Mouse (Mus musculus) ovary, postnatal 36 days (tissue): ENCODE data around the gene Wee2.

ENCODE experiments used
- DNase-seq: peaks from one replicate; pipeline ENCODE4 v3.0.0; 2022; ENCODE audit warnings: low spot score, mixed read lengths

Gene Wee2

DNA sequence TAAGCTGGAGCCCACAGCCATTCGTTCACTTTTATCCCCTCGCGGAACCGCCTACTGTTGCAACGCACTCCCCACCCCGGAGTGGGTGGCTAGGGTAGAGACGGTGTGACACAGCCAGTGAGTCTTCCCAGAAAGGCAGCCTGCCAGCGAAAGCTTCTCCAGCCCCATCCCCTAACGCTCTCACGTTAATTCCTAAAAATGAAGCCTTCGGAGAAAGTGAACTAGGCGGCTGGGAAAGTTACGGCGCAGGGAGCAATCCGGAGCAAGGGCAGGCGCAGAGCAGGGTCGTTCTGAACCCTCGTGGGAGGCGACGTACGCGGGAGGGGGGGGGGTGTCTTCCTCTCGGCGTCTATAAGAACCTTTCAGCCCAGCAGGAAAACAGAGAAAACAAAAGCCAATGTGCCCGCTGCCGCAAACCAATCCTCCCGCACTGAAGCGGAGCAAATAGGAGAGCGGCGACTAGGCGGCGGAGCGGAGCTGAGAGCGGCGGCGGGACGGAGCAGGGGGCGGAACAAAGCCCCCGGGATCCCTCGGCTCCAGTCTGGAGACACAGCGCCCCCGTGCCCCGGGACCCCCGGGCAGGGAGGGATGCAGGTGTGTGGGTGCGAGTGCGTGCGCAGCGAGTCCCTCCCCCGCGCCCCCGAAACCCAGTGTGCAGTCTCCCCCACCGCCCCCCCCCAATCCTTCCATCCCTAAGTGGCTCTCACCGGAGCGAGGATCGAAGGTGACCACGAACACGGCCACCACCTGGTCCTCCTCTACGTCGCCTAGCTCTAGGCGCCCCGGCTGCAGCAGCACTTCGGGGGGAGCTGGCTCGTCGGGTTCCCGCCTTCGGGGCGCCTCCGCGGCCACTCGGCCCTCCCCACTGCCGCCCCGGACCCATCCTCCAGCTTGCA is 3.5 kb upstream of the Wee2 start:
- peak; percentile 34 for DNase-seq

DNA sequence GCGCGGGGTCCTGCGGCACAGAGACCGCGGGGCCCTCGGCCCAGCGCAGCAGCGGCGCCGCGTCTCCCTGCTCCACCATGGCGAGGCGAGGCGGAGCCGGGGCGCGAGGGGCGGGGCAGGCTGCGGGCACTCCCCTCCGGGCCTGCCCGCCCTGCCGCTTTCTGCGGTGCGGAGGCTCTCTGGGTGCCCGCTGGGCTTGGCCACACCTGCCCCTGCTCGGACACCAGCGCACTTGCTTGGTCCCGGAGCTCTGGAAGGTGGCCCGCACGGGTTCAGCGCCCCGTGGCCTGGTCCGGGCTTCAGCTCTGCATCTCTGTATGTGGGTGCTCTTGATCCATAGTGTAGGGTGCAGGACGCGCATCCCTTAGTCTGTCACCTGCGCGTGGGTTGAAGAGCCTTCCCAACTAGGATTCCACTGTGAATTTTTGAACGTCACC is 2.8 kb upstream of the Wee2 start, which contains the start of gene E330009J07Rik:
Gene E330009J07Rik, minus strand, starts transcription at position 89 of the 437 bp plus-strand sequence.
- peak; percentile 84 for DNase-seq

DNA sequence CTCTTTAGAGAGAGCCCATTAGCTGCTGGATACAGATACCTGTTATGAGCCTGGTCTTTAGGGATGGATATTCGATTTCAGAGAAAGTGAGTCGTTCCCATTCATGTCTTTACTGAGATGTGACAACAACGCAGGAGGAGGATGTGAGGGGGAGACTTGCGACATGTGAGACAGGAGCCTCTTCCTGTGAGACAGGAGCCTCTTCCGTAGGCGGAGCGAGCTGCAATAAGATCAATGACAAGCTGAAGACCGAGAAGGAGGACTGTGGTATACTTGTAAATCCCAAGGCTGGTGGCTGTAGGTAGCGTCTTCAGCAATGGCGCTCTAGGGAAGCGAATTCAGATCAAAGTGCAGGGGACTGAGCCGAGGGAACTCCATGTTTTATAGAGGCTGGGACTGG is 843 bp downstream of the Wee2 start:
- no peak for DNase-seq

DNA sequence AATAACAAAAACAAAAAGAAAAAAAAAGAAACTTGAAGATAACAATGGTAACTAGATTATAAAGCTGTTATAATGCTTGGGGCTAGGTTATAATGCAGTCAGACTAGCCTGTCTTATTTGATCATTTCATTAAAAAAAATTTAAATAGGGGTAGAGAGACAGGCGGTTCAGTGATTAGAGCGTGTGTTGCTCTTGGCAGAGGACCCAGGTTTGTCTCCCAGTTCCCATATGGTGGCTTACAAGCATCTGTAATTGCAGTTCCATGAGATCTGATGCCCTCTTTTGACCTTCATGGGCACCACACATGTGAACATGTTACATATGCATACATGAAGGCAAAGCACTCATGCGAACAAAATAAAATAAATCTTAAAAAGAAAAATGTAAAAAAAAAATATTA is 2.4 kb downstream of the Wee2 start:
- DNase-seq, result no peak

DNA sequence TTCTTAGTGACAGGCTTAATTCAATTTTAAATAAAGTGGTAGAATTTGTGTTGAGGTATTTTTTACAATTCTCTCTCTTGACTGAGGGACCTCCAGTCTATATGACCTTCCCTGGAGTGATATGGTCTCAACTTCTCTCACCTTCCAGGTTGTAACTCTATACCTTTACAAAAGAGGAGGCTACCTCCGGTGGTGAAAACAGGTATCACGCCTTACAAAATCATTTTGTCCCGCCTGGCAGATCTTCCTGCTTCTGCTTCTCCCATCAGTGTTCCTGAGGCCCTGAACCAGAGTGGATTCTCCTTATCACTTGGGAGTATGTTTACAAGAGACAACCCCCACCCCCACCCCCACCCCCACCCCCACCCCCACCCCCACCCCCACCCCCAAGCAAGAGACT is 2.9 kb downstream of the Wee2 start:
- DNase-seq, result no peak

DNA sequence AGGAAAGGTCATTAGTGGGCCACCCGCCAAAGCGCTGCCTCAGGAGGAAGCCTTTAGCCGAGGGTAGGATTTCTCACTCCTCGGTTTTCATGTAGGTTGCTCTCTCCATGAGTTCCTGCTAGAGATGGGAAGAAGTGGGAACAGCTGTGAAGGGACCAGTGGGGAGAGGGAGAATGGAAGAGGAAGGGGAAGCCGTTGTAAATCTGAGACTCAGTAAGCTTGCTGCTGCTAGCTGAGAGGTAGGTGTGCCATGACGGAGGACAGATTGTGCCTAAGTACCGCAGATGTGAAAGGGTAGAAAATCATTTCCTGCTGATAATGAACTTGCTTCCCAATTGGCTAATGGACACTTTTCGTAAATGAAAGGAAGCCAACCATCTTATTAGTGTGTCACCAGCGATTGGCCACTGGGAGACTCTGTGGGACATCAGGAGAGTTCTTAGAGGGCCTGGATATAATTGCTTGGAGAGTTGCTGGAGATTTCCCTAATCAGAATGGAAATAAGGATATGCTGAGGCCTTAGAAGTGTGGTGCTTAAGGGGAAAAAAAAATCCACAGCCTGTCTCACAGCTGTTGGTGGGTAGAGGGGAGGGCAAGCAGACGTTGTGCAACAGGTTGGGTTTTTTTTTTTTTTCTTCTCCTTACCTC is 4.5 kb downstream of the Wee2 start:
- no peak for DNase-seq

DNA sequence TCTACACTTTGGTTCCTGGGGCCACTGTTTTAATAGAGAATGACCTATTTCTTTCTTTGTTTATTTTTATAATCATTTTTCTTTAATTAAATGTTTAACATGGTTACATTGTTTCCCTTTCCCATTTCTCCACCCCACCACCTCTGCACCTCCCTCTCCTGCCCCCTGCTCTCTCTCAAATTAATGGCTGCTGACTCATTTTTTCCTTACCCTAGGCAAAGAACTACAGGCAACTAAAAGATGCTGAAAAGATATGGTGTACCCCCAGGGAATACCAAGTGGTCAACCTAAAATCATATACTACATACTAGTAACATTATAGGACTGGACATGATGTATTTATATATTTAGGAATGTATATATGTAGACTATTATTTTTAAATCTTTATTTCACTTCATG is 9.7 kb downstream of the Wee2 start:
- no peak for DNase-seq

DNA sequence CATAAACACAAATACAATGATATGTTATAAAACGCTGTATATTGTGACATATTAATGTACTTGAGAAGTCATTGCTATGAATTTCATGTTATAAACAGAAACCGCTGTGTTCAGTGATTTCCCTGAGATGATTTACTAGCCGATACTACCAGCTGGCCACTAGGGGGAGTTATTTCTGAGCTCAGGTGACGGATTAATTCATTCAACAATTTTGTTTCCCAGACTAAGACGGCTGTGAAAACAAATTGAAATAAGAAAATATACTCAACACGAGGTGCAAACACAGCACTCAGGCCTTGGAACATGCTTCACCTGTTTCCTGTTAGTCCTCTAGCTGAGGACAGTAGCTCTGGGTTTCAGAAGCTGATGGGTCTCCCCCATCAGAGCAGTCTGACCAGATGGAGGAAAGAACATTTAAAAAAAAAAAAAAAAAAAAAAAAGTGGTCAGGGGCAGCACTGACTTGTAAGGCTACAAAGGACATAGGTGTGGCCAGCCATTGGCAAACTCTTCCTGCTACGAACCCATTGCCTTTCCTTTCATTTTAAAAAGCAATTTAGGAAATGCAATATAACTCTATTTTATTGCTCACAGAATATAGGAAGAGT is 15.7 kb downstream of the Wee2 start:
- no peak for DNase-seq

DNA sequence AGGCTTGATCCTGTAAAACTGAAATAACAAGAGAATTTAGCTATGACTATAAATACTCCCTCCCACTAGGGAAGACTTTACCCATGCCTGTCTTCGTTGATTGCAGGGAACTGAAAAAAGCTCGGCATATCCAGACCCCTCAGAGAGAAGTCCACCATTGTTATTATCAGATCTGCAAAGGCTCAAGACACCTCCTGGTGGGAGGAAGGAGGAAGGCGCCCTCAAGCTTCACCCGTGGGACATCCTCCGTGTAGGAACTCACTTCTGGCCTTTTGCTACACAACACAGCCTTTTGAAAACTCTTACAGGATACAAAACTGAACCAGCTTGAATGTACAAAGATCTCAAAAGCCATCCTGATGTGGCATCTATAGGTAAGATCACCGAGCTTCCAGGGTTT is 26.8 kb downstream of the Wee2 start:
- DNase-seq, result no peak

DNA sequence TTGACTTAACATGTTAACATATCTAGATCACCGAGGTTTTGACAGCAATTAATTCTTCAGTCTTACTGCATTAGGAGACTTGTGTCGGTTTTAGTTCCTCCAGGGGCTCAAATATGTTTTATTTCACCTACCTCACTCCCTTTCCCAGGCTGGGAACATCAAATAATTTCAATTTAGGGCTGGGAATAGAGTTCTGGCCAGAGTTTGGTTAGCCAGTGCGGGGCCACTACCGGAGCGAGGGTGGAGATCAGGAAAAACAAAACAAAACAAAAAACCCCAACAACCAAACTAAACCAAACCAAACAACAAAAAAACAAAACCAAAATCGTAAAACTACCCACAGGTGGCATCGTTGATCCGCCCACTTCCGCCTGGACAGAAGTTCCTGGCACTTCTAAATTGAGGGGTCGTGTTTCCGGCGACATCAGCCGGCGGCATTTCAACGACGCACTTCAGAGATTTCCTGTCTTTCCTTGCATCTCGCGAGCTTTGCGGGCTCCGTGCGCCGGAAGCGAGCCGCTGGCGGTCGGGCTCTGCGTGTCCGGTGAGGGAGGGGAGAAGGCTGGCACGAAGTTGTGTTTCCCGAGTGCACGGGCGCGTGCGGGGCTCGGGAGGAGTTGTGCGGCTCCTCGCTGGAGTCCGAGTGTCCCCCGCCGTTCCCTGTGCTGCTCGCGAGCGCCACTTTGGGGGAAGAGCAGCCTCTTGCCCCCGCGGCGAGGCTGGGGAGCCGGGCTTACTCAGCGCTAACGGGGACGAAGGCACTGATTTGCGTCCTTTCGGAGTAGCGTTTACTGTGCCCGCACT is 32.2 kb downstream of the Wee2 start, which contains the start of gene Ssbp1:
Gene Ssbp1, plus strand, starts transcription at position 437 of the 804 bp plus-strand sequence.
- peak; percentile 88 for DNase-seq

DNA sequence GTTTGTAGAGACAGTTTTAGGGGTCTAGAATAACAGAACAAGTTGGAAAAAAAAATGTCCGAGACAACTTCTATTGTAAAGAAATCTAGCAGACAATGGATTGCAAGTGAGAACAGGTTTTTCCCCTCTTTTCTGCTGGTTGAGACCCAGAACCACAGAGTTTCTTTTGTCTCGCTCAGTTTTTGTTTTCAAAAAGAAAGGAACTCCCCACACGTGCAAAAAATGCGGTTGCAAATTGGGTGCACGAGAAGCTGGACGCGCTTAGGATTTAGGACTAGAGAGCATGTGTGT is 32.8 kb downstream of the Wee2 start:
- DNase-seq, result no peak

DNA sequence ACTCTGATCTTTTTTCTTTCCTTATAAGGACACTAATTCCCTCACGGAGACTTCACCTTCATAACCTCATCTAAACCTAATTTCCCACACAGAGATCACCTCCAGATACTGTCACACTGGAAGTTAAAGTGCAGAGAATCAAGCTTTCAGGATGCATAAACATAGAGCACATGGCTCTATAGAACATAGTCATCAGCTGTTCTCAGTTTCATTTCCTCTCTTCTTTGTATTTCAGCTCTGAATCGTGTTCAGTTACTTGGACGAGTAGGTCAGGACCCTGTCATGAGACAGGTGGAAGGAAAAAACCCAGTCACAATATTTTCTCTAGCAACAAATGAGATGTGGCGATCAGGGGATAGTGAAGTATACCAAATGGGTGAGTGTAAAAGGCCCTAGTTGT is 37.2 kb downstream of the Wee2 start:
- no peak for DNase-seq

DNA sequence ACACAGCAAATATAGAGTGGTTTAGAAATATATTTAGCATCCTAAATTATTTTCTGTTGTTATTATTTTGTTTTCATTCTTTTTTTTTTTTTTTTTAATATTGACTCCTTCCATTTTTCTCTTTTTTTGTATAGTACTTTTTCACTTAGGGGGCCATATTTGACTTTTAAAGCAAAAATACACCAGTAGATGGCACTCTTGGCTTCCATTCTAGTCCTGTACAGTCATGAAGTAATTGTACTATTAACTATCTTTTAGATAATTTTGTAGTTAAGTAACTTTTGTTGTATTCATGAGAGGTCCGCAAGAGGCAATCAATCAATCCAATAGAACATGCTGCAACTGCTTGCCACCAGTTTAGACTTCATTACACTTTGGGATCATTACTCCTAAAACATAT is 40.8 kb downstream of the Wee2 start:
- DNase-seq, result no peak

DNA sequence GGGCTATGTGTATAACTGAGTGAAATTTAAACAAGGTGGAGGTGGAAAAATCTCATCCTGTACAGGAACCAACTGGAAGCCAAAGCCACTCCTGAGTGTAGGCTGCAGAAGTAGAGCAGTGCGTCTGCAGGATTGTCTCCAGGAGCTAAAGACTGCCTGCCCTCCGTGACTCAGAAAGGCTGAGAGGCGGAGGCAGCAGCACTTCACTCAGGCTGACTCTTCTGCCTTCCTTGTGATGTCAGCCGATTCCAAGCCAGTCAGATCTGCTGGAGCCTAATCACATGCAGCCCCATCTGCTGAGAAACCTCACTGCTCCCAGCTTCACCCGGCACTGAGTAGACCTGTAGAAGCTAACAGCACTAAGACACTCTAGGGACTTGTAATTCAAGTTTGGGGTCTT is 43.4 kb downstream of the Wee2 start:
- DNase-seq, result no peak

DNA sequence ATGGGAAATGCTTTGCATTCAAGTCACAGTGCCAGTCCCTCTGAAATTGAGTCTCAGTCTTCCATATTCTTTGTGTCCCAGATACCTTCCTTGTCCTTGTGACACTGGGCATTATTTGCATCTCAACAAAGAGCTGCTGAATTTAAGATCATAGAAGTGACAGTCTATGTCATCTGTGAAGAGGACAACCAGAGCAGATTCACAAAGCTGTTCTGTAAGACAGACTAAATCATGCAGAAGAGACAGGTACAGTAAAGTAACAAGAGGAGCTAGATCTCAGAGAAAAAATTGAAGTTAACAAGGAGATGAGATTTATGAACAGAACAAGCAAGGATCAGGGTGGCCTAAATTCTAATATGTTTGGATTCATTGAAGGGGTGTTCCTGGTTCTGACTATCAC is 52.0 kb downstream of the Wee2 start, which contains the start of gene Tas2r137:
Gene Tas2r137, plus strand, starts transcription at position 301 of the 400 bp plus-strand sequence.
- DNase-seq, result no peak

DNA sequence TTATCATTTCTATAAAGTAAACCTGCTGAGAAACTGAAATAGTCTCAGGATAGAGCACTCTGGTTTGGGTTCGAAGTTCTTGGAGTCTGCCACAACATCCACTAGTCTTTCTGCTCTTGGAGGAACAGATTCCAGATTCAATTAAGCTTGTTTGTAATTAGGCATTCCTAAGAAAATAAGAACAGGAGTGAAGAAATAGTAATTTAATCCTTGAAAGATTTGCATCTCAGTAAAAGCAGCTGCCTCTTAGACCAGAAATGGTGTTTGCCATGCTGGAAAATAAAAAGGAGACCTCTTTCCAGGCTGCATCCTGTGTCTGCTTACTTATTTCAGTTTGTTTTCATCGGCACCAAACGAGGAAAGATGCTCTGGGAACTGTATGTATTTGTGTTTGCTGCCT is 54.3 kb downstream of the Wee2 start, which contains the start of gene Tas2r108:
Gene Tas2r108, plus strand, starts transcription at position 301 of the 400 bp plus-strand sequence.
- no peak for DNase-seq
